Mouse (Mus musculus) CD4-positive naive resting alpha-beta T cell, adult 76 days (primary cell): ENCODE results near the gene B4galnt3. TPM values are rescaled to one million over a fixed set of nuclear protein-coding genes. Genes with fewer than 3 reads are reported as not detected.

ENCODE experiments used
- total RNA-seq: library from RNA; stranded (reverse); gene quantifications from one replicate; pipeline ENCODE4 v1.2.4, GENCODE M21; 2023

The B4galnt3 gene
- total RNA-seq = not detected

DNA sequence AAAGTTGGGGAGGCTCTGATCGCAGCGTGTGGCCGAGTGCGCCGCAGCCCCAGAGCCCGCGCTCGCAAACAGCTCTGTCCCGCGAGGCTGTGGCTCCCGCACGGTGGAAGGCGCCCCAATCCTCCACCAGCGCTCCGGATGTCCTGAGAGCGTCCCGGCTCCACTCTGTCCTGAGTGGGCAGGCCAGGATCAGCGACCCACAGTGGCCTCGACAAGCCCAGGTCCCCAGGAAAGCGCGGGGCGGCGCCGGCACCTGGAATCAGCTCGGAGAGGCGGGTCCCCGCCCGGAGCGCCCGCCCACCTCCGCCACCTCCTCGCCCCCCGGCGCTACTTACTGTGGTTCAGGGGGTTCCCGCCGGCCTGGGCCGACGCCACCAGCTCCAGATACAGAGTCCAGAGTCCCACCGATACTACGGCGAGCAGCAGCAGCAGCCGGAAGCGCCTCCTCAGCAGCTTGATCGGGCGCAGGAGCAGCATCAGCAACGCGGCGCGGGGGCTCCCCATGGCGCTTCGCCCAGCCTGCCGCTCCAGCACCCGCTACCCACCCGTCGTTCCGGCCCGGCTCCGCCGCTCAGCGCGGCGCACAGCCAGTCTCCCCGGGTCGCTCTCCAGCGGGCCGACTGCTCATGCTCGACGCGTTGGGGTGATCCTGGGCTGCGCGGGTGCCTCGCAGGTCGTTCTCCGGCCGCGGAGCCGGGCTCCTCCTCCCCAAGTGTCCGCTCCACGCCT is at the start of gene B4galnt3, which contains the start of gene D330020A13Rik:
TSS of gene B4galnt3 (minus strand) at position 504 of the 729 bp plus-strand sequence.
TSS of gene D330020A13Rik (plus strand) at position 309 of the 729 bp plus-strand sequence.

Other genes with a start within 250 kb of the B4galnt3 start
- gene Ninj2, start 201.2 kb downstream of the B4galnt3 start, total RNA-seq = not detected
- not detected for gene D330020A13Rik, start 195 bp downstream of the B4galnt3 start, total RNA-seq
- gene Kdm5a, start 69.6 kb upstream of the B4galnt3 start, total RNA-seq = 207 TPM
- gene Ccdc77, start 69.8 kb upstream of the B4galnt3 start, total RNA-seq = 11.0 TPM
- gene Il17ra, start 168.7 kb upstream of the B4galnt3 start, total RNA-seq = 185 TPM
- 0.53 TPM for gene Tmem121b, start 199.2 kb upstream of the B4galnt3 start, total RNA-seq
- gene Hdhd5, start 236.8 kb upstream of the B4galnt3 start, total RNA-seq = 91.9 TPM